Mouse (Mus musculus) C2C12 (cell line): ENCODE measurements around the gene Tbl1xr1.

Experiments used
- CTCF ChIP-seq: IDR thresholded peaks from one replicate; pipeline ENCODE4 v1.5.1; 2011; ENCODE audit not compliant: control insufficient read depth, insufficient read depth, insufficient read length
- MAX ChIP-seq: IDR thresholded peaks from one replicate; pipeline ENCODE4 v1.6.1; 2011; ENCODE audit warnings: mild to moderate bottlenecking, control low read depth
- MYOD1 ChIP-seq: IDR thresholded peaks from one replicate; pipeline ENCODE4 v1.6.1; 2011; ENCODE audit warnings: low read depth; ENCODE audit not compliant: control insufficient read depth, insufficient read length

DNA sequence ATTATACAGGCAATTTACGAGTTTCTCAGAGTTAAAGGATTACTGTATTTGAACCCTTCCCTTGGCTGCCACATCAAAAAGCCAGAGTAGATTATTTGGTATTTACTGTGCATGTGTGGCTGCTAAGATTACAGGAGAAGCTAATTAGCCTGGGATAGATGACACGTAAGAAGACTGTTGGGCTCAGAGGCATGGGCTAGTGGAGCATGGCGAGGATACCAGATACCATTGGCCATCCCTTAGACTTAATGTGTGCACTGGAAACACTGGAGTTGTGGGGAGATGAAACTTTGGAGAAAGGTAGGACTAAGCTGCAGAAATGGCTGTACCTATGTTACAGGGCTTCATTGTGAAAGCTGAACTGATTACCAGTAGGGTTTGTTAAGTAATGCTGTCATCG, 108.8 kb downstream of the Tbl1xr1 start:
- no peak for TF ChIP-seq CTCF
- TF ChIP-seq MAX: no peak
- no peak for TF ChIP-seq MYOD1
